Mouse (Mus musculus) right cerebral cortex, adult 2 months (tissue): ENCODE data around the gene Pdk1.

Experiments
- DNase-seq, 2 experiments: peaks; one replicate each; pipeline ENCODE4 v3.0.0; 2021 to 2022; ENCODE audit warnings: low spot score in 2 of 2

Pdk1 gene

GRCm38 (mm10) chr2:71938716-71939393 lies 65.8 kb downstream of the Pdk1 start:
- peak in 1 of 2 experiments; percentile 40 for DNase-seq

- DNase-seq, result no peak
These were observed 68.1 kb downstream of the Pdk1 start for GRCm38 (mm10) chr2:71941005-71941720.

GRCm38 (mm10) chr2:71941721-71942087 lies 68.7 kb downstream of the Pdk1 start:
- no peak for DNase-seq

- no peak for DNase-seq
These were observed 78.2 kb downstream of the Pdk1 start for GRCm38 (mm10) chr2:71951212-71951611.
